Mouse (Mus musculus) testis, adult 2 months (tissue): Measurements from ENCODE around the gene 2300002M23Rik.

Experiments used
- CTCF ChIP-seq: fragments of 200-500 bp; IDR thresholded peaks from 2 replicates; pipeline ENCODE4 v1.5.1; 2012; ENCODE audit warnings: low read depth, mild to moderate bottlenecking, inconsistent platforms, low read length, moderate library complexity; ENCODE audit not compliant: control insufficient read depth, insufficient read depth, insufficient replicate concordance
- POLR2A ChIP-seq: fragments of 200-500 bp; IDR thresholded peaks from 2 replicates; pipeline ENCODE4 v1.6.1; 2012; ENCODE audit warnings: low read depth, mild to moderate bottlenecking, inconsistent platforms, low read length, moderate library complexity; ENCODE audit not compliant: control insufficient read depth

DNA sequence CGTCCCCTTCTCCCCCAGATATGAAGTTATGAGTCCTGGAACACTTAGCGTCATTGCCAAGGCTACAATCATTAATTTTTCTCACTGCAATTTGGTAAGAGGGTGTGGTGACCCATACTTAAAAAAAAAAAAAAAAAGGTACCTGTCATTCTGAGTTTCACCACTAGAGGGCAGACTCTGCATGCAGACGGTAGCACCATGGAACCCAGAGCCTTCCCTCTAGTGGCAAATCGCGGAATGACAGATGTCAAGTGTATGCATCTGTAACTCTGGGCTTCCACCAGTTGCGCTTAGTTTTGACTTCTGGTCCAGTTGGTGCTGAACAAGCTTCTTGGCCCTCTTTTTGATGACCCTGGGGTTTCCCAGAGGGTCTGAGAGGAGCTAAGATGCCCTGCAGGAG lies 11.0 kb downstream of the 2300002M23Rik start:
- TF ChIP-seq POLR2A (no peak), CTCF (peak; percentile 97)
